Mouse (Mus musculus): ENCODE measurements around the gene Daxx.

- TF ChIP-seq POLR2A (IDR thresholded peaks at IDR 0.05; ENCODE audit: low read depth, low read length) = no peak
- TF ChIP-seq CTCF (IDR thresholded peaks at IDR 0.05; ENCODE audit: extremely low read depth, insufficient read depth, insufficient read length, insufficient replicate concordance) = no peak
These were observed 17.9 kb upstream of the Daxx start for GRCm38 (mm10) chr17:33891357-33891756.
